Mouse (Mus musculus): Measurements from ENCODE around the gene Rhbdl3.
A peak's percentile ranks its signal among the peaks of the same experiment; 100 is the strongest.

Gene Rhbdl3

GRCm38 (mm10) chr11:80300551-80301315 is at the start of gene Rhbdl3:
Gene Rhbdl3, plus strand, starts transcription at chr11:80300912.
- DNase-seq = peak; percentile 18 to 22

- no peak for DNase-seq
These were observed 36.6 kb upstream of the Rhbdl3 start for GRCm38 (mm10) chr11:80264137-80264536.

- DNase-seq = no peak
These were observed 29.6 kb upstream of the Rhbdl3 start for GRCm38 (mm10) chr11:80271096-80271495.

GRCm38 (mm10) chr11:80275011-80275410 is 25.7 kb upstream of the Rhbdl3 start:
- no peak for DNase-seq

- DNase-seq = no peak
These were observed 22.7 kb upstream of the Rhbdl3 start for GRCm38 (mm10) chr11:80278054-80278453.

GRCm38 (mm10) chr11:80283786-80284185 is 16.9 kb upstream of the Rhbdl3 start:
- no peak for DNase-seq

- no peak for DNase-seq
These were observed 16.1 kb upstream of the Rhbdl3 start for GRCm38 (mm10) chr11:80284641-80285040.

- peak; percentile 26 to 39 for DNase-seq
These were observed 13.6 kb upstream of the Rhbdl3 start for GRCm38 (mm10) chr11:80287150-80287549.

- DNase-seq = peak in 1 of 2 experiments; percentile 7
These were observed 10.8 kb upstream of the Rhbdl3 start for GRCm38 (mm10) chr11:80289701-80290445.

GRCm38 (mm10) chr11:80291004-80291403 is 9.7 kb upstream of the Rhbdl3 start:
- DNase-seq = no peak

- no peak for DNase-seq
These were observed 8.2 kb upstream of the Rhbdl3 start for GRCm38 (mm10) chr11:80292463-80292862.

- no peak for DNase-seq
These were observed 5.6 kb upstream of the Rhbdl3 start for GRCm38 (mm10) chr11:80295066-80295465.

GRCm38 (mm10) chr11:80295785-80296184 is 4.9 kb upstream of the Rhbdl3 start:
- DNase-seq = no peak

- no peak for DNase-seq
These were observed 1.0 kb upstream of the Rhbdl3 start for GRCm38 (mm10) chr11:80299513-80300235.

GRCm38 (mm10) chr11:80301316-80302045 is 769 bp downstream of the Rhbdl3 start:
- peak; percentile 19 to 31 for DNase-seq

- no peak for DNase-seq
These were observed 1.3 kb downstream of the Rhbdl3 start for GRCm38 (mm10) chr11:80302046-80302390.

GRCm38 (mm10) chr11:80302536-80302935 is 1.8 kb downstream of the Rhbdl3 start:
- peak; percentile 58 to 63 for DNase-seq

- no peak for DNase-seq
These were observed 3.0 kb downstream of the Rhbdl3 start for GRCm38 (mm10) chr11:80303746-80304145.

GRCm38 (mm10) chr11:80304846-80305245 is 4.1 kb downstream of the Rhbdl3 start:
- no peak for DNase-seq

- no peak for DNase-seq
These were observed 7.8 kb downstream of the Rhbdl3 start for GRCm38 (mm10) chr11:80308537-80308936.

GRCm38 (mm10) chr11:80311271-80311670 is 10.6 kb downstream of the Rhbdl3 start:
- DNase-seq = no peak

- no peak for DNase-seq
These were observed 11.3 kb downstream of the Rhbdl3 start for GRCm38 (mm10) chr11:80312049-80312448.

GRCm38 (mm10) chr11:80312565-80312964 is 11.9 kb downstream of the Rhbdl3 start:
- no peak for DNase-seq

Data from thymus, adult 18-20 months (tissue).